Mouse (Mus musculus): ENCODE data around the gene Fmnl3.
A peak's percentile ranks its signal among the peaks of the same experiment; 100 is the strongest.

The Fmnl3 gene

GRCm38 (mm10) chr15:99342194-99342981, 27.9 kb downstream of the Fmnl3 start:
- DNase-seq, result no peak

- no peak for DNase-seq
These were observed 29.2 kb downstream of the Fmnl3 start for GRCm38 (mm10) chr15:99341102-99341501.

- DNase-seq, result no peak
These were observed 30.6 kb downstream of the Fmnl3 start for GRCm38 (mm10) chr15:99339669-99340068.

GRCm38 (mm10) chr15:99338916-99339315, 31.4 kb downstream of the Fmnl3 start:
- DNase-seq, result no peak

GRCm38 (mm10) chr15:99335801-99336320, 34.4 kb downstream of the Fmnl3 start:
- no peak for DNase-seq

GRCm38 (mm10) chr15:99334500-99334899, 35.8 kb downstream of the Fmnl3 start:
- peak; percentile 41 to 65 for DNase-seq

- DNase-seq, result peak in 1 of 2 experiments; percentile 45
These were observed 36.6 kb downstream of the Fmnl3 start for GRCm38 (mm10) chr15:99333676-99334065.

- DNase-seq, result peak in 1 of 2 experiments; percentile 33
These were observed 37.2 kb downstream of the Fmnl3 start for GRCm38 (mm10) chr15:99332921-99333675.

- DNase-seq, result no peak
These were observed 38.2 kb downstream of the Fmnl3 start for GRCm38 (mm10) chr15:99332111-99332510.

GRCm38 (mm10) chr15:99331341-99331740, 38.9 kb downstream of the Fmnl3 start:
- no peak for DNase-seq

GRCm38 (mm10) chr15:99330324-99330723, 40.0 kb downstream of the Fmnl3 start:
- no peak for DNase-seq

- DNase-seq, result no peak
These were observed 42.3 kb downstream of the Fmnl3 start for GRCm38 (mm10) chr15:99328011-99328410.

GRCm38 (mm10) chr15:99326959-99327358, 43.3 kb downstream of the Fmnl3 start:
- peak; percentile 33 to 61 for DNase-seq

- no peak for DNase-seq
These were observed 43.9 kb downstream of the Fmnl3 start for GRCm38 (mm10) chr15:99326407-99326806.

GRCm38 (mm10) chr15:99325598-99325997, 44.7 kb downstream of the Fmnl3 start:
- DNase-seq, result peak in 1 of 2 experiments; percentile 23

GRCm38 (mm10) chr15:99324151-99324550, 46.1 kb downstream of the Fmnl3 start:
- DNase-seq, result no peak

GRCm38 (mm10) chr15:99320978-99321377, 49.3 kb downstream of the Fmnl3 start:
- DNase-seq, result no peak

GRCm38 (mm10) chr15:99320168-99320674, 50.1 kb downstream of the Fmnl3 start:
- no peak for DNase-seq

- peak; percentile 15 to 55 for DNase-seq
These were observed 50.8 kb downstream of the Fmnl3 start for GRCm38 (mm10) chr15:99319411-99319871.

GRCm38 (mm10) chr15:99318861-99319410, 51.3 kb downstream of the Fmnl3 start:
- DNase-seq, result peak; percentile 65 to 72

GRCm38 (mm10) chr15:99318071-99318470, 52.2 kb downstream of the Fmnl3 start:
- no peak for DNase-seq

GRCm38 (mm10) chr15:99317267-99317651, 53.0 kb downstream of the Fmnl3 start:
- DNase-seq, result no peak
